Mouse (Mus musculus): ENCODE measurements at regions not wholly inside any gene's neighbourhood (a gene's known extent, or its start where the extent isn't known, plus 50 kb on each side); places are given as distances from the start of the nearest gene placed in this dataset.

- no peak for DNase-seq (ENCODE audit: low spot score)
Observed at GRCm38 (mm10) chr9:85127107-85127506, 185.5 kb upstream of the Gm11114 start.

DNA sequence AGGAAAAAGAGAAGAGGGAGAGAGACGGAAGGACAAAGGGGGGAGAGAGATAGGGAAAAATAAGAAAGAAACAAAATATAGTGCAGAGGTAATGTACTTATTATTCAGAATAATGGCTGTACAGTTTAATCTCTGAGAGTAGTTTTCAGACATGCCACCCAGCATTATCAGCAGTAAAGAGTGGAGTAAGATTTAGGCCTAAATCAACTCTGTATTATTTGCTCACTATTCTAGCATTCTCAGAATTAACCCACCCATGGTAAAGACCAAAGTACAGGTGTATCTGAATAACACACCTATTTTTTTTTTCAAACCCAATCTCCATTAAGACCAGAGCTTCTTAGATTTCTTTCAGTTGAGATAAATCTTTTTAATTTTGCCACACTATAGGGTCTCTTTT, 177.7 kb upstream of the Gm11114 start:
- DNase-seq (ENCODE audit: low spot score): no peak

DNA sequence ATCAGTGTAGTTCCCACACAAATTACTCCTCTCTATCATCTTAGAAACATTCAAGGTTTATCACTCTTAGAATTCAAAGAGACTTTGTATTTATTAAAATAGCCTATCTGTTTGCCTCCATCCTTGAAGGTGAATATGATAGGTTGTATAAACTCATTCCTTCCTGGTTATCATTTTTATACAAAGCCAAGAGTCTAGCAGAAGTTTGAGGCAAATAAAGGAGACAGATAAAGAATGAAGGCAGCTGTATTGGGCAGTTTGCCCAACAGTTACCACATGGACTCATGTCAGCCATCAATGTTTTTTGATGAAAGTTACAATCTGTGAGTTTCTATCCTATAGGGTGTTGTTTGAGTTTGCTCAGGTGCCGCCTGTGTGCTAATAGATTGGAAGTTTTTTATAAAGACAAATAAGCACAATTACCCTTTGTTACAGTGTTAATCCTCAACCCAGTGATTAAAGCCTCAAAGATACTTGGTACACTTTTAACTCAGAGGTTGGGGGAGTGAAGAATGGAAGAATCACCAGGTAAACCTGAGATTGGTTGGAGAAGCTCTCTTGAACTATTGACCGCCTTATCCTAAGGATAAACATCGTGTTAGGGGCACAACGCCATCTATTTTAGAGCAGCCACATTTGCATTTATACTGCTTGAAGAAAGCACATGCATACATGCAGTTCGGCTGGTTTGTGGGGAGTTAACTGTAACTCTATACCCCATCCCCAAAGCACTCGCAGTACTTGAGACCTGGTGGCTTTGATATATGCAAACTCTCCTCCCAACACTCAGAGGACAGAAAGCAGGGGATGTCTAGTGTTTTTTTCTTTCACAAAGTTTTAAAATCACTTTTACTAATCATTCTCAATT, 175.6 kb upstream of the Gm11114 start:
- no peak for DNase-seq (ENCODE audit: low spot score)

- DNase-seq (ENCODE audit: low spot score): no peak
Observed at GRCm38 (mm10) chr9:85139891-85140290, 172.7 kb upstream of the Gm11114 start.

DNA sequence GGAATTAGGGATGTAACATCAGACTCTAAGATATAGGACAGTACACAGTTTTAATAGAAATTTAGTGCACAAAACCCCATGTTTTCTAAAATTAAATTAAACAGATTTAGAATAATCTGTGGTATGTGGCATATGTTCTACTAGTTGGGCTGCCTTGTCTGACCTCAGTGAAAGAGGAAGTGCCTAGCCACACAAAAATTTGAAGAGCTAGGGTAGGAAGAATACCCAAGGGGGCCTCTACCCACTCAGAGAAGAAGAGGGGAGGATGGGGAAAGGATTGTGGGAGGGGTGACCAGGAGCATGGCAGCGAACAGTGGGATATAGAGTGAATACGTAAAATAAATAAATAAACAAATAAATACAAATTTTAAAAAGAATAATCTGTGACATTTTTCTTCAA, 168.2 kb upstream of the Gm11114 start:
- no peak for DNase-seq (ENCODE audit: low spot score)

GRCm38 (mm10) chr9:85165632-85166031, 146.9 kb upstream of the Gm11114 start:
- DNase-seq (ENCODE audit: low spot score): no peak

DNA sequence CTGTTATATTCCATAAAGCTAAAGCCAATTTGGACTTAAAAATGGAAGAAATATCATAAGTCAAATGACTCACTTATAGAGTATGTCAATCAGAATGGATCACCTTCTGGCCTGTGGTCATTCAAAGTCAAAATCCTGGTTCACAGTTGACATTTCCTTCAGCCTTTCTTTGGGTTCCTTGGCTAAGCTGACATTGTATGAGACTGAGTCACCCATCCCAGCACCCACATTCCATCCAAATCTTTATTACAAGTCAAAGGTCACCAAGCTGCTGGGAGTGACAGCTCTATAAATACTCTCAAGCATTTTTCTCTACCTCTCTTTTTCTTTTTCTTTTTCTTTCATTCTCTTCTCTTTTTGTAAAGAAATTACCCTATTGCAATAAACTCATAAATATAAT, 145.3 kb upstream of the Gm11114 start:
- no peak for DNase-seq (ENCODE audit: low spot score)

GRCm38 (mm10) chr9:85174431-85174830, 138.1 kb upstream of the Gm11114 start:
- no peak for DNase-seq (ENCODE audit: low spot score)

DNA sequence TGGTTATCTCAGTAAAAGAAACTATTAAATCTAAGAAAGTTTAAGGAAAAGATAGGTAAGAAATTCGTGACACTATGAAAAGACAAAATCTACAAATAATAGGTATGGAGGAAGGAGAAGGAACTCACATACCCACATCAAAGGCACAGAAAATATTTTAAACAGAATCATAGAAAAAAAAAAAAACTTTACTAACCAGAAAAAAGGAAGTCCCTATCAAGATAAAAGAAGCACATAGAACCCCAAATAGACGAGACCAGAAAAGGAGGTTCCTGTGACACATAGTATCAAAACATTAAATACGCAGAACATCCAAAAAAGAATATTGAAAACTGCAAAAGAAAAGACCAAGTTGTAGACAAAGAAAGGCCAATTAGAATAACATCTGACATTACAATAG, 111.4 kb upstream of the Gm11114 start:
- no peak for DNase-seq (ENCODE audit: low spot score)

GRCm38 (mm10) chr9:85224870-85225269, 87.7 kb upstream of the Gm11114 start:
- DNase-seq (ENCODE audit: low spot score): no peak
